ENCODE assay signal across 8 mouse cellular contexts in the genomic region with DNA sequence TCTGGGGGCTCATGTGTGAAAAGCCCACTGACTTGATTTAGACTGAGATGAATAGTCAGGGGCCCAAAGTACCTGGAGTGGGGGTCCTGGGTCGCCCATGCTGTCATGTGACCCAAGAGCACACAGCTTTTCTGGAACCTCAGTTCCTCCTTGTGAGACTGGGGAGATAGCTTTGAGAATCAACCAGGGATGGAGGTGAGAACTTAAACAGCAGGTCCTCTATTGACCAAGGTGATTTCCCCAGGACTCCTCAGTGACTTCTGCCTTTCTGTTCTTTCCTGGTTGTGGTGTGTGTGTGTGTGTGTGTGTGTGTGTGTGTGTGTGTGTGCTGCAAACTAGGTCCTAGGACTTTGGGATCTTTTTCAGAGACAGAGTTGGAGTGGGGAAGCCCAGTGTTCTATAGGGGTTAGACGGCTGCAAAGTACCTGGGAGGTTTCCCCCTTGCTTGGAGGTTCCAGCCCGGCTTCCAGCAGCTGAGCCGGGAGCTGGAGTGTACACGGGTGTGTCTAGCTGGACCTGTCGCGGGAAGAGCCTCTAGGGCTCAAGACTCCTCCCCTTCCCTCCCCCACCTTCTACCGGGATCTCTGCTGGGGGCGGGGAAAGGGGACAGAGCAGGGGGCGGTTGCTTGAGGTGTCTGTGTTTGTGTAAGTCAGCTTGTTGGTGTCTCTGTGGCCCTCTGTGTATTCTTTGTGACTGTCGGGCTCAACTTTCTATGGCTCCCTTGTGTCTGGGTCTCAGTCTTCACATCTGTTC. TPM values are rescaled to one million over a fixed set of nuclear protein-coding genes. Genes with fewer than 3 reads are reported as not detected.
DNase-seq lines count a peak whose midpoint lies in the region; TF ChIP-seq lines count a peak whose summit lies in the region.

No protein-coding gene starts in this region.

- TF ChIP-seq CTCF in layer of hippocampus, adult 2 months (conservative IDR thresholded peaks at IDR 0.05), result no peak

- peak overlapping the region; percentile 45 for H3K4me3 ChIP-seq in layer of hippocampus, adult 2 months

- H3K27ac ChIP-seq in layer of hippocampus, adult 2 months, result peak overlapping the region; percentile 89; the same call in 1 of the 2 replicates

- no peak for DNase-seq in layer of hippocampus, adult 2 months (ENCODE audit: low spot score in 2 of 2)
- DNase-seq in layer of hippocampus, postnatal 36 days, result no peak
- DNase-seq in ZHBTc4 (ENCODE audit: low read depth, low spot score), result peak; percentile 87
- peak; percentile 70 for DNase-seq in forelimb bud, embryonic 11.5 days (ENCODE audit: low read depth, low spot score)
- peak; percentile 68 for DNase-seq in kidney, adult 9 months
- peak; percentile 85 for DNase-seq in lung, postnatal 36 days
- DNase-seq in urinary bladder, postnatal 4 days (ENCODE audit: low spot score in 2 of 2), result peak; percentile 52 to 64
- no peak for DNase-seq in right cerebral cortex, postnatal 14 days

RNA-seq across cellular contexts. Expression of a gene that starts 15.2 kb away (rescaled TPM):
- total RNA-seq in layer of hippocampus, adult 2 months (2021), result 10 to 100 TPM; 68.4 to 76.9 TPM
- total RNA-seq in layer of hippocampus, postnatal 36 days (2021), result 10 to 100 TPM; 70.9 to 75.7 TPM

RNA-seq across cellular contexts. Expression of a gene that starts 43.0 kb away (rescaled TPM):
- not detected for total RNA-seq in layer of hippocampus, adult 2 months (2021)
- total RNA-seq in layer of hippocampus, postnatal 36 days (2021), result not detected

RNA-seq across cellular contexts. Expression of a gene that starts 56.9 kb away (rescaled TPM):
- total RNA-seq in layer of hippocampus, adult 2 months (2021), result not detected
- not detected for total RNA-seq in layer of hippocampus, postnatal 36 days (2021)

Comparison
In these comparisons a context has a peak if more than half of its experiments do, and no peak if none do; other contexts are left out.
1. DNase-seq: peak in ZHBTc4 (single experiment), forelimb bud, embryonic 11.5 days (single experiment), kidney, adult 9 months (single experiment), lung, postnatal 36 days (single experiment) and urinary bladder, postnatal 4 days (2 of 2); none in layer of hippocampus, adult 2 months (0 of 2), layer of hippocampus, postnatal 36 days (0 of 2) and right cerebral cortex, postnatal 14 days (single experiment).